Comparison of ENCODE assay signal across 10 mouse cellular contexts in genomic region chr13:115687426-115687825, GRCm38 (mm10).
DNase-seq lines count a peak whose midpoint lies in the region; ATAC-seq lines count a peak whose summit lies in the region.
"Had no signal": no experiment of that assay in that cellular context is flagged by ENCODE, and none has a peak within 500 bp of the region (broad histone marks: within the 10 kb centered on the region; RNA-seq: fewer than 3 reads in every experiment).

No protein-coding gene starts in this region.

- H3K27me3 ChIP-seq in embryonic facial prominence, embryonic 12.5 days = no peaks in the 10 kb centered on the region
- H3K27me3 ChIP-seq in hindbrain, embryonic 15.5 days = peaks cover 50% of the 10 kb centered on the region
- H3K27me3 ChIP-seq: heart, embryonic 15.5 days had no signal

- H3K9ac ChIP-seq in embryonic facial prominence, embryonic 12.5 days = no peak overlapping the region
- H3K9ac ChIP-seq in hindbrain, embryonic 15.5 days = no peak overlapping the region
- H3K9ac ChIP-seq: heart, embryonic 15.5 days had no signal

- 17% methylated on average over 4 of the region's 4 CpGs for WGBS in embryonic facial prominence, embryonic 12.5 days
- WGBS in hindbrain, embryonic 15.5 days = 7% methylated on average over 4 of the region's 4 CpGs

- H3K4me3 ChIP-seq in embryonic facial prominence, embryonic 12.5 days = no peak overlapping the region
- no peak overlapping the region for H3K4me3 ChIP-seq in hindbrain, embryonic 15.5 days
- H3K4me3 ChIP-seq: heart, embryonic 15.5 days had no signal

- H3K36me3 ChIP-seq in embryonic facial prominence, embryonic 12.5 days = no peaks in the 10 kb centered on the region
- H3K36me3 ChIP-seq in hindbrain, embryonic 15.5 days = no peaks in the 10 kb centered on the region
- H3K36me3 ChIP-seq: heart, embryonic 15.5 days had no signal

- peaks cover 5% of the 10 kb centered on the region; the same call in 1 of the 2 replicates for H3K4me1 ChIP-seq in embryonic facial prominence, embryonic 12.5 days
- 0 out of 2 replicates have a peak, but pooled peaks cover 3% of the 10 kb centered on the region for H3K4me1 ChIP-seq in hindbrain, embryonic 15.5 days (replicated peaks)
- H3K4me1 ChIP-seq: heart, embryonic 15.5 days had no signal

- peak; percentile 71 for DNase-seq in embryo, embryonic 10 days (ENCODE audit: low spot score)
- peak; percentile 34 for DNase-seq in neural tube, embryonic 10.5 days (ENCODE audit: extremely low spot score, low spot score)
- DNase-seq in heart, adult 18-20 months = no peak
- DNase-seq in heart, postnatal 10 days = no peak
- no peak for DNase-seq in cerebellum, postnatal 25 days
- DNase-seq: kidney, postnatal 36 days; right cerebral cortex, postnatal 25 days had no signal

- no peaks in the 10 kb centered on the region for H3K9me3 ChIP-seq in embryonic facial prominence, embryonic 12.5 days
- no peaks in the 10 kb centered on the region for H3K9me3 ChIP-seq in hindbrain, embryonic 15.5 days
- H3K9me3 ChIP-seq: heart, embryonic 15.5 days had no signal

- ATAC-seq in embryonic facial prominence, embryonic 12.5 days (ENCODE audit: insufficient number of reproducible peaks, insufficient read depth, low FRiP score, low TSS enrichment) = peak; percentile 67; the same call in 1 of the 2 replicates
- ATAC-seq in hindbrain, embryonic 15.5 days (ENCODE audit: low FRiP score, low read depth) = peak; percentile 90

- H3K4me2 ChIP-seq in embryonic facial prominence, embryonic 12.5 days (replicated peaks) = no peak overlapping the region
- no peak overlapping the region for H3K4me2 ChIP-seq in hindbrain, embryonic 15.5 days
- H3K4me2 ChIP-seq: heart, embryonic 15.5 days had no signal

- no peak overlapping the region for H3K27ac ChIP-seq in embryonic facial prominence, embryonic 12.5 days
- no peak overlapping the region for H3K27ac ChIP-seq in hindbrain, embryonic 15.5 days (replicated peaks)
- H3K27ac ChIP-seq: heart, embryonic 15.5 days had no signal

- intact Hi-C loops in heart, postnatal 10 days (cut with DNase I) = no loop called here

Comparison
In these comparisons a context has a peak if more than half of its experiments do, and no peak if none do; other contexts are left out.
1. DNase-seq: peak in embryo, embryonic 10 days (single experiment) and neural tube, embryonic 10.5 days (single experiment); none in heart, adult 18-20 months (0 of 2), heart, postnatal 10 days (0 of 2) and cerebellum, postnatal 25 days (0 of 2).